Mouse (Mus musculus) lung, embryonic 15.5 days (tissue): ENCODE data around the gene Mcat. TPM values are rescaled to one million over a fixed set of nuclear protein-coding genes. Genes with fewer than 3 reads are reported as not detected.
A peak's percentile ranks its signal among the peaks of the same experiment; 100 is the strongest.

Source experiments
- ATAC-seq: fragments of 200-750 bp; cut with Nextera tagmentation; 2 replicates; pipeline ENCODE4 v1.8.0; 2017; ENCODE audit warnings: moderate number of reproducible peaks, borderline replicate concordance; ENCODE audit not compliant: low FRiP score, low TSS enrichment; ENCODE audit errors: extremely low read depth
- H3K27ac ChIP-seq: fragments of 300-500 bp; sonication (generic); 2 replicates; pipeline ENCODE4 v1.5.1; 2015; ENCODE audit warnings: moderate library complexity, mild to moderate bottlenecking, inconsistent platforms
- H3K27me3 ChIP-seq: fragments of 300-500 bp; sonication (generic); 2 replicates; pipeline ENCODE4 v1.6.1; 2015; ENCODE audit warnings: inconsistent platforms
- H3K36me3 ChIP-seq: fragments of 300-500 bp; sonication (generic); 2 replicates; pipeline ENCODE4 v1.6.1; 2015; ENCODE audit warnings: inconsistent platforms
- H3K4me1 ChIP-seq: fragments of 300-500 bp; sonication (generic); 2 replicates; pipeline ENCODE4 v1.6.1; 2015; ENCODE audit warnings: inconsistent platforms
- H3K4me2 ChIP-seq: fragments of 300-500 bp; sonication (generic); 2 replicates; pipeline ENCODE4 v1.6.1; 2015; ENCODE audit warnings: inconsistent platforms, mild to moderate bottlenecking, moderate library complexity
- H3K4me3 ChIP-seq: fragments of 300-500 bp; sonication (generic); 2 replicates; pipeline ENCODE4 v1.5.1; 2015; ENCODE audit warnings: mild to moderate bottlenecking, inconsistent platforms
- H3K9ac ChIP-seq: fragments of 300-500 bp; sonication (generic); 2 replicates; pipeline ENCODE4 v1.6.1; 2015; ENCODE audit warnings: inconsistent platforms
- H3K9me3 ChIP-seq: fragments of 300-500 bp; sonication (generic); 2 replicates; pipeline ENCODE4 v1.6.1; 2016; ENCODE audit warnings: inconsistent platforms
- WGBS: fragments of 180-500 bp; shearing (Covaris S2); methylation state at CpG from one replicate; pipeline ENCODE4 v1.1.7; 2015; 5-methylcytosine and 5-hydroxymethylcytosine counted together
- polyA plus RNA-seq: library from polyadenylated mRNA; unstranded; fragments of >200 nt; fragmentation: Nextera tagmentation; extraction: Ambion mirVana; gene quantifications from 2 replicates; pipeline ENCODE4 v1.2.1, GENCODE M21; 2015

The Mcat gene
- polyA plus RNA-seq, 1 experiment from 2014 or later, result 34.3 TPM

GRCm38 (mm10) chr15:83531961-83532469 is 31.6 kb downstream of the Mcat start:
- Histone ChIP-seq H3K9ac (no peak overlapping the region), H3K4me3 (no peak overlapping the region), H3K36me3 (no peaks in the 10 kb centered on the region), H3K27me3 (peaks cover 10% of the 10 kb centered on the region), H3K27ac (no peak overlapping the region), H3K4me2 (no peak overlapping the region), H3K4me1 (peaks cover 33% of the 10 kb centered on the region), H3K9me3 (no peaks in the 10 kb centered on the region)
- 84% methylated on average over 5 of the region's 5 CpGs for WGBS
- no peak for ATAC-seq

- Histone ChIP-seq H3K36me3 (no peaks in the 10 kb centered on the region), H3K9me3 (no peaks in the 10 kb centered on the region), H3K4me2 (no peak overlapping the region; the same call in 1 of the 2 replicates), H3K9ac (no peak overlapping the region), H3K27ac (peak overlapping the region; percentile 80), H3K4me3 (no peak overlapping the region), H3K27me3 (peaks cover 22% of the 10 kb centered on the region), H3K4me1 (peaks cover 42% of the 10 kb centered on the region)
- WGBS, result 51% methylated on average over 6 of the region's 6 CpGs
- ATAC-seq, result no peak
Observed at GRCm38 (mm10) chr15:83530688-83531087, 32.9 kb downstream of the Mcat start.

- Histone ChIP-seq H3K4me2 (no peak overlapping the region), H3K4me3 (no peak overlapping the region), H3K4me1 (peaks cover 41% of the 10 kb centered on the region), H3K27ac (peak overlapping the region; percentile 80), H3K9me3 (no peaks in the 10 kb centered on the region), H3K36me3 (no peaks in the 10 kb centered on the region), H3K9ac (no peak overlapping the region), H3K27me3 (peaks cover 27% of the 10 kb centered on the region)
- 0 out of 2 replicates have a peak, but pooled peaks have one; percentile 23 for ATAC-seq
- WGBS, result 53% methylated on average over 9 of the region's 9 CpGs
Observed at GRCm38 (mm10) chr15:83530233-83530632, 33.4 kb downstream of the Mcat start.

GRCm38 (mm10) chr15:83529765-83530164 is 33.8 kb downstream of the Mcat start:
- Histone ChIP-seq H3K4me2 (no peak overlapping the region), H3K27ac (peak overlapping the region; percentile 80), H3K9ac (no peak overlapping the region), H3K4me1 (peaks cover 36% of the 10 kb centered on the region), H3K36me3 (no peaks in the 10 kb centered on the region), H3K4me3 (no peak overlapping the region), H3K9me3 (no peaks in the 10 kb centered on the region), H3K27me3 (peaks cover 31% of the 10 kb centered on the region)
- WGBS, result 57% methylated on average over 5 of the region's 5 CpGs
- no peak for ATAC-seq

GRCm38 (mm10) chr15:83528892-83529291 is 34.7 kb downstream of the Mcat start:
- Histone ChIP-seq H3K27ac (peak overlapping the region; percentile 80; the same call in 1 of the 2 replicates), H3K4me1 (peaks cover 36% of the 10 kb centered on the region), H3K27me3 (peaks cover 40% of the 10 kb centered on the region), H3K9ac (no peak overlapping the region), H3K36me3 (no peaks in the 10 kb centered on the region), H3K4me3 (no peak overlapping the region), H3K9me3 (no peaks in the 10 kb centered on the region), H3K4me2 (peak overlapping the region; percentile 95; the same call in 1 of the 2 replicates)
- no peak for ATAC-seq
- 49% methylated on average over 4 of the region's 4 CpGs for WGBS

GRCm38 (mm10) chr15:83527747-83528146 is 35.8 kb downstream of the Mcat start:
- no peaks in the 10 kb centered on the region for H3K9me3 ChIP-seq
- H3K27ac ChIP-seq, result no peak overlapping the region
- no peak overlapping the region for H3K9ac ChIP-seq
- WGBS, result 70% methylated on average over 2 of the region's 2 CpGs
- ATAC-seq, result no peak
- H3K4me2 ChIP-seq, result peak overlapping the region; percentile 95
- H3K27me3 ChIP-seq, result peaks cover 44% of the 10 kb centered on the region
- peaks cover 36% of the 10 kb centered on the region for H3K4me1 ChIP-seq
- H3K36me3 ChIP-seq, result no peaks in the 10 kb centered on the region
- H3K4me3 ChIP-seq, result peak overlapping the region; percentile 59

GRCm38 (mm10) chr15:83527092-83527437 is 36.5 kb downstream of the Mcat start:
- Histone ChIP-seq H3K27me3 (peaks cover 44% of the 10 kb centered on the region), H3K4me1 (peaks cover 36% of the 10 kb centered on the region), H3K36me3 (no peaks in the 10 kb centered on the region), H3K4me3 (peak overlapping the region; percentile 59), H3K9ac (peak overlapping the region; percentile 54), H3K4me2 (peak overlapping the region; percentile 95), H3K27ac (no peak overlapping the region), H3K9me3 (no peaks in the 10 kb centered on the region)
- WGBS, result under 1% methylated on average over 26 of the region's 26 CpGs
- ATAC-seq, result no peak

- ATAC-seq, result peak; percentile 78; the same call in 1 of the 2 replicates
- H3K4me1 ChIP-seq, result peaks cover 36% of the 10 kb centered on the region
Observed at GRCm38 (mm10) chr15:83526424-83527091, 37.0 kb downstream of the Mcat start, which contains the start of gene Bik. Gene Bik, plus strand, starts transcription at chr15:83526862.

GRCm38 (mm10) chr15:83524333-83524729 is 39.3 kb downstream of the Mcat start:
- Histone ChIP-seq H3K36me3 (no peaks in the 10 kb centered on the region), H3K9ac (no peak overlapping the region), H3K4me3 (no peak overlapping the region), H3K4me2 (no peak overlapping the region), H3K27me3 (peaks cover 44% of the 10 kb centered on the region), H3K27ac (no peak overlapping the region), H3K4me1 (peaks cover 21% of the 10 kb centered on the region), H3K9me3 (no peaks in the 10 kb centered on the region)
- no peak for ATAC-seq
- 73% methylated on average over 3 of the region's 3 CpGs for WGBS

More at GRCm38 (mm10) chr15:83526424-83527091, 37.0 kb downstream of the Mcat start, which contains the start of gene Bik:
- 1% methylated on average over 36 of the region's 45 CpGs for WGBS
- Histone ChIP-seq H3K9ac (peak within 1 kb of the TSS; percentile 54), H3K4me2 (peak within 1 kb of the TSS; percentile 95), H3K27ac (no peak within 1 kb of the TSS), H3K9me3 (no peaks in the 10 kb centered on the region), H3K4me3 (peak within 1 kb of the TSS; percentile 59), H3K36me3 (no peaks in the 10 kb centered on the region), H3K27me3 (peaks cover 44% of the 10 kb centered on the region)

- no peak overlapping the region for H3K4me2 ChIP-seq
- H3K36me3 ChIP-seq, result no peaks in the 10 kb centered on the region
- no peak overlapping the region for H3K4me3 ChIP-seq
- no peaks in the 10 kb centered on the region for H3K9me3 ChIP-seq
- 46% methylated on average over 14 of the region's 14 CpGs for WGBS
- H3K27me3 ChIP-seq, result peaks cover 44% of the 10 kb centered on the region
- no peak overlapping the region for H3K27ac ChIP-seq
- no peak for ATAC-seq
- no peak overlapping the region for H3K9ac ChIP-seq
- peaks cover 16% of the 10 kb centered on the region for H3K4me1 ChIP-seq
Observed at GRCm38 (mm10) chr15:83523638-83524332, 39.8 kb downstream of the Mcat start.

- H3K36me3 ChIP-seq, result no peaks in the 10 kb centered on the region
- ATAC-seq, result no peak
- H3K4me3 ChIP-seq, result no peak overlapping the region
- no peak overlapping the region for H3K27ac ChIP-seq
- WGBS, result 33% methylated on average over 7 of the region's 7 CpGs
- H3K9ac ChIP-seq, result no peak overlapping the region
- H3K9me3 ChIP-seq, result no peaks in the 10 kb centered on the region
- peaks cover 22% of the 10 kb centered on the region for H3K4me1 ChIP-seq
- H3K4me2 ChIP-seq, result no peak overlapping the region
- peaks cover 44% of the 10 kb centered on the region for H3K27me3 ChIP-seq
Observed at GRCm38 (mm10) chr15:83523196-83523595, 40.4 kb downstream of the Mcat start.

GRCm38 (mm10) chr15:83520861-83521382 is 42.7 kb downstream of the Mcat start:
- H3K9me3 ChIP-seq, result no peaks in the 10 kb centered on the region
- H3K9ac ChIP-seq, result no peak overlapping the region
- WGBS, result 76% methylated on average over 6 of the region's 6 CpGs
- no peak for ATAC-seq
- H3K4me2 ChIP-seq, result no peak overlapping the region
- H3K27me3 ChIP-seq, result peaks cover 24% of the 10 kb centered on the region
- H3K4me1 ChIP-seq, result peaks cover 16% of the 10 kb centered on the region; the same call in 1 of the 2 replicates
- H3K27ac ChIP-seq, result no peak overlapping the region
- H3K4me3 ChIP-seq, result no peak overlapping the region
- H3K36me3 ChIP-seq, result no peaks in the 10 kb centered on the region
